Mouse (Mus musculus) CH12.LX (cell line): ENCODE measurements at regions not wholly inside any gene's neighbourhood (a gene's known extent, or its start where the extent isn't known, plus 50 kb on each side); places are given as distances from the start of the nearest gene placed in this dataset.

ENCODE experiments used
- DNase-seq: peaks from one replicate; pipeline ENCODE4 v3.0.0-alpha.2; 2013; ENCODE audit errors: extremely low read depth
- H3K27ac ChIP-seq: 2 replicates; pipeline ENCODE4 v1.5.1; 2012; ENCODE audit warnings: low read depth, mild to moderate bottlenecking, control low read depth, moderate library complexity; ENCODE audit not compliant: insufficient read depth
- H3K27me3 ChIP-seq: replicated peaks from 2 replicates; pipeline ENCODE3; 2012; ENCODE audit warnings: inconsistent platforms
- H3K36me3 ChIP-seq, 2 experiments: replicated peaks in 1 of 2; 2 replicates each; pipeline versions ENCODE3 to v1.6.1; 2012; ENCODE audit warnings: inconsistent platforms in 1 of 2, low read length in 1 of 2, mild to moderate bottlenecking in 1 of 2, mixed read lengths in 1 of 2, moderate library complexity in 1 of 2; ENCODE audit not compliant: control insufficient read depth in 1 of 2, insufficient read depth in 1 of 2
- H3K4me1 ChIP-seq, 2 experiments: 2 replicates each; pipeline ENCODE4 v1.6.1; 2012; ENCODE audit warnings: inconsistent platforms in 1 of 2, moderate library complexity in 1 of 2; ENCODE audit not compliant: insufficient read depth in 2 of 2, control insufficient read depth in 1 of 2
- H3K4me2 ChIP-seq: 2 replicates; pipeline ENCODE4 v1.6.1; 2012; ENCODE audit warnings: low read depth, mild to moderate bottlenecking, control low read depth; ENCODE audit not compliant: poor library complexity, insufficient read depth, severe bottlenecking
- H3K4me3 ChIP-seq, 3 experiments: fragments of 150-350 bp in 1 of 3; sonication (generic) in 1 of 3; replicated peaks in 1 of 3; 2 replicates each; pipeline versions ENCODE3 to v1.5.1; 2011 to 2012; ENCODE audit warnings: low read depth in 2 of 3, low read length in 2 of 3, mild to moderate bottlenecking in 2 of 3, moderate library complexity in 2 of 3, control low read depth in 1 of 3, improper control_type of control experiment in 1 of 3, inconsistent platforms in 1 of 3, mixed read lengths in 1 of 3; ENCODE audit not compliant: poor library complexity in 1 of 3
- H3K79me2 ChIP-seq: replicated peaks from 2 replicates; pipeline ENCODE4 v1.6.1; 2012; ENCODE audit warnings: mild to moderate bottlenecking, moderate library complexity; ENCODE audit not compliant: control insufficient read depth, poor library complexity, insufficient read depth, severe bottlenecking; ENCODE audit errors: extremely low read depth
- H3K9ac ChIP-seq: 2 replicates; pipeline ENCODE4 v1.6.1; 2012; ENCODE audit warnings: low read depth, mild to moderate bottlenecking, control low read depth, moderate library complexity; ENCODE audit not compliant: insufficient read depth
- H3K9me3 ChIP-seq: replicated peaks from 2 replicates; pipeline ENCODE3; 2012; ENCODE audit warnings: low read length, inconsistent platforms, mixed read lengths
- BHLHE40 ChIP-seq: IDR thresholded peaks from 2 replicates; pipeline ENCODE4 v1.6.1; 2011; ENCODE audit warnings: mild to moderate bottlenecking, low read depth, low read length, improper control_type of control experiment
- CHD2 ChIP-seq: IDR thresholded peaks from 2 replicates; pipeline ENCODE4 v1.6.1; 2011; ENCODE audit warnings: low read length, improper control_type of control experiment
- CTCF ChIP-seq, 2 experiments: IDR thresholded peaks in 1 of 2; conservative IDR thresholded peaks in 1 of 2; 2 replicates each; pipeline ENCODE4 v1.5.1; 2011 to 2012; ENCODE audit warnings: low read depth in 2 of 2, low read length in 2 of 2, improper control_type of control experiment in 1 of 2, inconsistent platforms in 1 of 2, mild to moderate bottlenecking in 1 of 2, moderate library complexity in 1 of 2
- JUN ChIP-seq: IDR thresholded peaks from 2 replicates; pipeline ENCODE4 v1.6.1; 2011; ENCODE audit warnings: low read depth, mild to moderate bottlenecking, low read length, improper control_type of control experiment, moderate library complexity; ENCODE audit not compliant: insufficient read depth
- JUND ChIP-seq: conservative IDR thresholded peaks from 2 replicates; pipeline ENCODE4 v1.6.1; 2011; ENCODE audit warnings: low read depth, low read length, improper control_type of control experiment
- MAX ChIP-seq: IDR thresholded peaks from 2 replicates; pipeline ENCODE4 v1.6.1; 2011; ENCODE audit warnings: low read length, improper control_type of control experiment
- MAZ ChIP-seq: IDR thresholded peaks from 2 replicates; pipeline ENCODE4 v1.6.1; 2012; ENCODE audit warnings: low read depth, mild to moderate bottlenecking, inconsistent platforms, low read length, improper control_type of control experiment, moderate library complexity
- MYC ChIP-seq: IDR thresholded peaks from 2 replicates; pipeline ENCODE4 v1.6.1; 2011; ENCODE audit warnings: low read depth, mild to moderate bottlenecking, improper control_type of control experiment, low read length
- NELFE ChIP-seq: IDR thresholded peaks from 2 replicates; pipeline ENCODE4 v1.6.1; 2011; ENCODE audit warnings: low read depth, low read length, improper control_type of control experiment
- NRF1 ChIP-seq: IDR thresholded peaks from 2 replicates; pipeline ENCODE4 v1.6.1; 2014; ENCODE audit warnings: low read depth, mild to moderate bottlenecking, inconsistent platforms, low read length, improper control_type of control experiment, moderate library complexity
- POLR2A ChIP-seq: IDR thresholded peaks from 2 replicates; pipeline ENCODE4 v1.6.1; 2011; ENCODE audit warnings: low read depth, mild to moderate bottlenecking, improper control_type of control experiment, low read length
- RAD21 ChIP-seq: IDR thresholded peaks from 2 replicates; pipeline ENCODE4 v1.6.1; 2011; ENCODE audit warnings: low read depth, mild to moderate bottlenecking, low read length, improper control_type of control experiment, moderate library complexity
- RCOR1 ChIP-seq: conservative IDR thresholded peaks from 2 replicates; pipeline ENCODE4 v1.6.1; 2012; ENCODE audit warnings: low read depth, mild to moderate bottlenecking, inconsistent platforms, low read length, improper control_type of control experiment
- SMC3 ChIP-seq: IDR thresholded peaks from 2 replicates; pipeline ENCODE4 v1.6.1; 2011; ENCODE audit warnings: low read depth, low read length, improper control_type of control experiment
- TBP ChIP-seq: conservative IDR thresholded peaks from 2 replicates; pipeline ENCODE4 v1.6.1; 2011; ENCODE audit warnings: low read depth, low read length, improper control_type of control experiment
- TCF12 ChIP-seq: IDR thresholded peaks from 2 replicates; pipeline ENCODE4 v1.6.1; 2014; ENCODE audit warnings: low read depth, mild to moderate bottlenecking, inconsistent platforms, low read length, improper control_type of control experiment
- USF2 ChIP-seq: conservative IDR thresholded peaks from 2 replicates; pipeline ENCODE4 v1.6.1; 2011; ENCODE audit warnings: low read depth, low read length, improper control_type of control experiment
- ZKSCAN1 ChIP-seq: IDR thresholded peaks from 2 replicates; pipeline ENCODE4 v1.6.1; 2012; ENCODE audit warnings: low read depth, inconsistent platforms, low read length, improper control_type of control experiment, borderline replicate concordance
- dilution Hi-C: fragments of 300-500 bp; cut with MboI; formaldehyde crosslinking; loops from 2 replicates; pipeline ENCODE4 v1.14.3; 2020; ENCODE audit warnings: low sequenced_read_pairs; ENCODE audit not compliant: extremely low pct_unique_long_range_greater_than_20kb, extremely low pct_ligation_motif_present
- in situ Hi-C: fragments of 300-500 bp; cut with MboI; formaldehyde crosslinking; loops from 3 replicates; pipeline ENCODE4 v1.14.3; 2019; ENCODE audit warnings: low sequenced_read_pairs, low pct_ligation_motif_present, low pct_unique_long_range_greater_than_20kb, mixed read lengths

GRCm38 (mm10) chr17:76136660-76137495 lies 585.1 kb upstream of the Fam98a start:
- Histone ChIP-seq H3K27ac (no peak overlapping the region), H3K36me3 (no peaks in the 10 kb centered on the region), H3K4me2 (no peak overlapping the region), H3K27me3 (no peaks in the 10 kb centered on the region), H3K79me2 (no peaks in the 10 kb centered on the region)
- TF ChIP-seq JUN (no peak), RAD21 (no peak), CHD2 (no peak), MYC (no peak), TBP (no peak), SMC3 (no peak), CTCF (conservative IDR thresholded peaks at IDR 0.05 in 1 of 2, IDR thresholded peaks at IDR 0.05 in 1 of 2; ENCODE audit: low read depth in 2 of 2, low read length in 2 of 2) (no peak), JUND (no peak)
- TF ChIP-seq, all 38 proteins: peak for 0
- Histone ChIP-seq H3K9ac (no peak overlapping the region), H3K9me3 (no peaks in the 10 kb centered on the region), H3K4me3 (no peak overlapping the region), H3K4me1 (no peaks in the 10 kb centered on the region)
- in situ Hi-C loops: no loop called here
- DNase-seq: no peak
- dilution Hi-C loops: no loop called here

GRCm38 (mm10) chr17:76134030-76134429 lies 582.3 kb upstream of the Fam98a start:
- TF ChIP-seq RCOR1 (no peak), BHLHE40 (no peak), MAZ (no peak), NRF1 (no peak), USF2 (no peak), POLR2A (no peak), MAX (no peak), TCF12 (no peak), ZKSCAN1 (no peak), NELFE (no peak), RAD21 (no peak)
- TF ChIP-seq, all 38 proteins: peak for 0
- Histone ChIP-seq H3K27me3 (no peaks in the 10 kb centered on the region), H3K4me2 (no peak overlapping the region), H3K9ac (no peak overlapping the region), H3K79me2 (no peaks in the 10 kb centered on the region), H3K4me1 (no peaks in the 10 kb centered on the region), H3K36me3 (no peaks in the 10 kb centered on the region), H3K9me3 (no peaks in the 10 kb centered on the region), H3K4me3 (no peak overlapping the region), H3K27ac (no peak overlapping the region)
- in situ Hi-C loops: no loop called here
- dilution Hi-C loops: no loop called here
- no peak for DNase-seq
